Mouse (Mus musculus) heart, postnatal 0 days (tissue): ENCODE measurements at regions not wholly inside any gene's neighbourhood (a gene's known extent, or its start where the extent isn't known, plus 50 kb on each side); places are given as distances from the start of the nearest gene placed in this dataset.

ENCODE experiments used
- ATAC-seq: fragments of 200-750 bp; cut with Nextera tagmentation; 2 replicates; pipeline ENCODE4 v1.8.0; 2017; ENCODE audit warnings: low read depth, moderate number of reproducible peaks, moderate library complexity; ENCODE audit not compliant: insufficient read depth
- DNase-seq: peaks from one replicate; pipeline ENCODE4 v3.0.0-alpha.2; 2016; ENCODE audit warnings: low spot score
- H3K27ac ChIP-seq: fragments of 300-500 bp; sonication (generic); 2 replicates; pipeline ENCODE4 v1.5.1; 2014; ENCODE audit warnings: low read depth, mild to moderate bottlenecking
- H3K27me3 ChIP-seq: fragments of 300-500 bp; sonication (generic); 2 replicates; pipeline ENCODE4 v1.6.1; 2014; ENCODE audit warnings: low read length, mixed read lengths; ENCODE audit not compliant: control insufficient read depth, insufficient read depth
- H3K36me3 ChIP-seq: fragments of 300-500 bp; sonication (generic); replicated peaks from 2 replicates; pipeline ENCODE4 v1.6.1; 2014; ENCODE audit warnings: low read length, mixed read lengths; ENCODE audit not compliant: control insufficient read depth, insufficient read depth
- H3K4me1 ChIP-seq: fragments of 300-500 bp; sonication (generic); 2 replicates; pipeline ENCODE4 v1.6.1; 2014; ENCODE audit warnings: antibody characterized with exemption; ENCODE audit not compliant: control insufficient read depth, insufficient read depth
- H3K4me2 ChIP-seq: fragments of 300-500 bp; sonication (generic); 2 replicates; pipeline ENCODE4 v1.6.1; 2014; ENCODE audit warnings: low read depth, mild to moderate bottlenecking, low read length, moderate library complexity
- H3K4me3 ChIP-seq: fragments of 300-500 bp; sonication (generic); 2 replicates; pipeline ENCODE4 v1.5.1; 2014; ENCODE audit warnings: low read depth, low read length
- H3K9ac ChIP-seq: fragments of 300-500 bp; sonication (generic); replicated peaks from 2 replicates; pipeline ENCODE4 v1.6.1; 2014; ENCODE audit warnings: low read depth, low read length, mixed read lengths
- H3K9me3 ChIP-seq: fragments of 300-500 bp; sonication (generic); replicated peaks from 2 replicates; pipeline ENCODE4 v1.6.1; 2016; ENCODE audit warnings: low read length; ENCODE audit not compliant: control insufficient read depth
- CTCF ChIP-seq: IDR thresholded peaks from 2 replicates; pipeline ENCODE4 v1.5.1; 2016; ENCODE audit warnings: antibody characterized with exemption, control low read depth, low read depth
- EP300 ChIP-seq: IDR thresholded peaks from 2 replicates; pipeline ENCODE4 v1.6.1; 2016; ENCODE audit warnings: antibody characterized with exemption, low read depth
- WGBS: fragments of 180-500 bp; shearing (Covaris S2); extraction: QIAGEN DNeasy Blood & Tissue Kit; methylation state at CpG from one replicate; pipeline ENCODE4 v1.1.7; 2014; 5-methylcytosine and 5-hydroxymethylcytosine counted together

GRCm38 (mm10) chr10:109517664-109518063 lies 506.9 kb upstream of the Syt1 start:
- Histone ChIP-seq H3K4me3 (no peak overlapping the region), H3K9ac (no peak overlapping the region), H3K9me3 (no peaks in the 10 kb centered on the region), H3K4me2 (no peak overlapping the region), H3K4me1 (no peaks in the 10 kb centered on the region), H3K27ac (no peak overlapping the region), H3K27me3 (no peaks in the 10 kb centered on the region), H3K36me3 (no peaks in the 10 kb centered on the region)
- TF ChIP-seq CTCF (no peak), EP300 (no peak)
- no peak for DNase-seq
- ATAC-seq = no peak
- WGBS = 78% methylated on average over 1 of the region's 1 CpGs

- H3K9ac ChIP-seq = no peak overlapping the region
- H3K36me3 ChIP-seq = no peaks in the 10 kb centered on the region
- no peaks in the 10 kb centered on the region for H3K9me3 ChIP-seq
- no peak overlapping the region for H3K27ac ChIP-seq
- whole genome bisulfite sequencing = 75% methylated on average over 3 of the region's 3 CpGs
- ATAC-seq (no peak), DNase-seq (no peak)
- TF ChIP-seq EP300 (no peak), CTCF (no peak)
- no peak overlapping the region for H3K4me2 ChIP-seq
- H3K4me1 ChIP-seq = no peaks in the 10 kb centered on the region
- no peak overlapping the region for H3K4me3 ChIP-seq
- H3K27me3 ChIP-seq = no peaks in the 10 kb centered on the region
Measured at GRCm38 (mm10) chr10:109515225-109515624, 504.4 kb upstream of the Syt1 start.

DNA sequence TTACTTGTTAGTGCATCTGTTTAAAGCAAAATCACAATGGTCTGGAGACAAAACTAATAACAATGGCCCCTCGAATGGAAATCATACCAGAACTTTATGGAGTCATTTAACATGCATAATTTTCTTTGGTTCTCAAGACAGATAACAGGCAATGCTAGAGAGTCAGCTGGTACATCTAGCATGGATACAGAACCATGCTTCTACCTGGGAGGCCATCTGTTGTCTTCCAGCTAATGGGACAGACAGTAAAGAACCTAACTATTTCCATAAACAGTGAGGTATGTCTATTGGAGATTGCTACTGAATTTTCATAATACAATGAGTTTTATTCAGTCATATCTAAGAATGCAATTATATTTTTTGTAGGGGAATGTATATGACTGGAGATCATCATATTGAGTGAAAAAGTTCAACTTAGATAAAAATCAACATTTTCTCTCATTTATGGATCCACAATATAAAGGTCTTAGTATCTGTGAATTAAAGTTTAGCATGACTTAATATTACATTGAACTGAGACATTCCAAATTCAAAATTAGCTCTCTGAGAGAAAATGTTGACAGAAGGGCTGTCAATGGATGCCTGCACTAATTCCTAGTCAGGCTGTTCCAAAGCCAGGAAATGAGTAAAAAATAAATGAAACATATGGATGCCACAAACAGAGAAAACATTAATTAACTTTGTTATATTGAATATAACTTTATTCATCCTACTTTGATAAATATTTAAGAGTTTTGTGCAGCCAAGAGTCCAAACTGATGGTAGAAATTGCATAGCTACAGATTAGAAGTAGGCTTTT lies 500.3 kb upstream of the Syt1 start:
- Histone ChIP-seq H3K4me3 (no peak overlapping the region), H3K9me3 (no peaks in the 10 kb centered on the region), H3K36me3 (no peaks in the 10 kb centered on the region), H3K27ac (no peak overlapping the region), H3K27me3 (no peaks in the 10 kb centered on the region), H3K4me2 (no peak overlapping the region), H3K9ac (no peak overlapping the region), H3K4me1 (no peaks in the 10 kb centered on the region)
- no peak for ATAC-seq
- DNase-seq = no peak
- WGBS = 43% methylated on average over 1 of the region's 1 CpGs
- no peak for TF ChIP-seq CTCF
- no peak for TF ChIP-seq EP300

DNA sequence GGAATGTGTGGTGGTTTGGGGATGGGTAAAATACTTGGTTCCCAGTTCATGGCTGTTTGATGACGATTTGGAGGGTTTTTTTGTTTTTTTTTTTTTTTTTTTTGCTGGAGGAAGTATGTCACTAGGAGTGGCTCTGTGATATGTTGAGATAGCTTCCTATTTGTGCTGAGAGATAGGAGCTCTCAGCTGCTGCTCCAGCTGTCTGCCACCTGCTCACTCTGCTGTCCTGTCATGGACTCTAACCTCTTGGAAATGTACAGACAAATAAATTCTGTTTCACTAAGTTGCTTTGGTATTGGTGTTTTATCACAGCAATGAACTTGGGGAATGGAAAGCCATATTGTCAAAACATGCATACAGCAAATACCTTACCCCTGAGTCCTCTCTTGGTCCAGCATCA lies 497.8 kb upstream of the Syt1 start:
- no peaks in the 10 kb centered on the region for H3K36me3 ChIP-seq
- ATAC-seq = no peak
- H3K27ac ChIP-seq = no peak overlapping the region
- H3K4me3 ChIP-seq = no peak overlapping the region
- TF ChIP-seq CTCF = no peak
- no peak for TF ChIP-seq EP300
- no peaks in the 10 kb centered on the region for H3K9me3 ChIP-seq
- H3K9ac ChIP-seq = no peak overlapping the region
- H3K4me2 ChIP-seq = no peak overlapping the region
- WGBS = 30% methylated on average over 1 of the region's 1 CpGs
- no peaks in the 10 kb centered on the region for H3K27me3 ChIP-seq
- DNase-seq = no peak
- no peaks in the 10 kb centered on the region for H3K4me1 ChIP-seq

DNA sequence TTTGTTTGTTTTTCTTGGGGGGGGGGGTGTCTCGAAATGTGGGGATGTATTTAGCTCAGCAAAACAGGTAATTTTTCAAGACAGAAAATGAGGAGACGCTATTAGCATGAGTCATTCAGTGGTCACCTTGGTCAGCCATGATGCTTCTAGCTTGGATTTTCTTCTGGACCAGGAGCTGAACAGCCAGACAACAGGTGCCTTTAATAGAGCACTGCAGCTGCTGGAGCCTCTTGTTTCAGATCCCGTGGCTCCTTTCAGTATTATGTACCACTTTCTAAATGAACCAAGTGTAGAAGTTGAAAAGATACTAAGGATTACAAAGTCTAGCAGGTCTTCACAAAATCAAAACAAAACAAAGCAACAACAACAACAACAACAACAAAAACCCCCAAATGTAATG lies 496.4 kb upstream of the Syt1 start:
- TF ChIP-seq CTCF = no peak
- no peak for TF ChIP-seq EP300
- WGBS = 61% methylated on average over 3 of the region's 3 CpGs
- H3K4me1 ChIP-seq = no peaks in the 10 kb centered on the region
- no peak overlapping the region for H3K4me3 ChIP-seq
- no peaks in the 10 kb centered on the region for H3K36me3 ChIP-seq
- H3K27ac ChIP-seq = no peak overlapping the region
- no peaks in the 10 kb centered on the region for H3K9me3 ChIP-seq
- DNase-seq (no peak), ATAC-seq (no peak)
- no peak overlapping the region for H3K9ac ChIP-seq
- no peak overlapping the region for H3K4me2 ChIP-seq
- H3K27me3 ChIP-seq = no peaks in the 10 kb centered on the region

- DNase-seq = no peak
- H3K4me3 ChIP-seq = no peak overlapping the region
- no peaks in the 10 kb centered on the region for H3K4me1 ChIP-seq
- H3K27me3 ChIP-seq = no peaks in the 10 kb centered on the region
- ATAC-seq = no peak
- no peak; the same call in 1 of the 2 replicates for TF ChIP-seq CTCF
- TF ChIP-seq EP300 = no peak
- H3K27ac ChIP-seq = no peak overlapping the region
- H3K9ac ChIP-seq = no peak overlapping the region
- 43% methylated on average over 4 of the region's 4 CpGs for WGBS
- no peaks in the 10 kb centered on the region for H3K36me3 ChIP-seq
- no peak overlapping the region for H3K4me2 ChIP-seq
- H3K9me3 ChIP-seq = no peaks in the 10 kb centered on the region
Measured at GRCm38 (mm10) chr10:109504683-109505082, 493.9 kb upstream of the Syt1 start.
